Mouse (Mus musculus) c-Kit-negative CD71-positive TER-119-positive erythroid progenitor cells, embryonic 14.5 days (primary cell): ENCODE data around the gene Plekha6.
"Not testable (repeated sequence)": the region's sequence is repeated elsewhere in the genome, so short reads cannot be mapped to it uniquely, and the experiment has no call there.

Experiments used
- DNase-seq: peaks from one replicate; pipeline ENCODE4 v3.0.0-alpha.2; 2013; ENCODE audit warnings: low read depth, low spot score

Plekha6 gene

GRCm38 (mm10) chr1:133317149-133317548 lies 153.1 kb downstream of the Plekha6 start:
- no peak for DNase-seq

DNA sequence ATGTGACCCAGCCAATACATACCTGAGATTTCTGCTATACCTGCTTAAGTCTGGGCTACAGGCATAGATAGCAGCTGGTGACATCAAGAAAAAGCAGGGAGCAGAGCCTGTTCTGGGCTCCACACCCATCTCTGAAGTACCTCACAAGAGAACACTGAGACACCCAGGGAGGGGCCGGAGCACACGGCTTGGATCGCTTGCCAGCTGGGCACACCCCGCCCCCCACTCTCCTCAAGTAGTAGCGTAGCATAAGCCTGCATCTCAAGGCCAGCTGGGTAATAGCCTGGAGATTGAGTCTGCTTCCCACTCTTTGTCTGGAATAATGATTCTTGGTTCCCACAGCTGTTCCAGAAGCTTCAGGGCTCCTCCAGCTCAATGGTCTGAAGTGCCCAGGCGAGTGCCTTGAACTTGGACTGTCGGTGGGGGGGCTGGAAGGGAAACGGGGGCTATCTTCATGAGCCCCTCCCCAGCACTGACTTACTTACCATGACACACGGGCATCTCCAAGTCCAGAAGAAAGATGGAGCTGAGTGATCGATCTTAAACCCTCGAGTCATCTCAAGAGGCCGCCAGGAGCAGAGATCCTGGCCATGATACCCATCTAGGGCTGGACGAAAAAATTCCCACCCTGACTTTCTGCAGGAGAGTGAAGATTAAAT lies 157.4 kb downstream of the Plekha6 start, which contains the start of gene Kiss1:
TSS of gene Kiss1 (plus strand) at position 609 of the 659 bp plus-strand sequence.
- DNase-seq, result no peak

- no peak for DNase-seq
Observed at GRCm38 (mm10) chr1:133323333-133323732, 159.3 kb downstream of the Plekha6 start.

GRCm38 (mm10) chr1:133325951-133326350 lies 161.9 kb downstream of the Plekha6 start:
- no peak for DNase-seq

DNA sequence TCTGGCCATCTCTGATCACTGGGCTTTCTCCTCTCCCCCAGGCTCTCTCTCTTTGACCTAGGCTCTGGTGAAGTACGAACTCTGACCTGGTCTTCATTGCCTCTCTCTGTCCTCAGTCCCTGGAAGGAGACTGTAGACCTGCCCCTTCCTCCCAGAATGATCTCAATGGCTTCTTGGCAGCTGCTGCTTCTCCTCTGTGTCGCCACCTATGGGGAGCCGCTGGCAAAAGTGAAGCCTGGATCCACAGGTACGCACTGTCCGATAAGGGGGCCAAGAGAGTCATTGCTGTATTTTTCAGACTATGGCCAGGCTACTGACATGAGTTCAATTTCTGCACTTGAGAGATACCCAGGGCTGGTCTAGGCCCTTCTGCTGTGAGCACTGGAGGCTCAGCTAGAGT lies 163.1 kb downstream of the Plekha6 start:
- no peak for DNase-seq

DNA sequence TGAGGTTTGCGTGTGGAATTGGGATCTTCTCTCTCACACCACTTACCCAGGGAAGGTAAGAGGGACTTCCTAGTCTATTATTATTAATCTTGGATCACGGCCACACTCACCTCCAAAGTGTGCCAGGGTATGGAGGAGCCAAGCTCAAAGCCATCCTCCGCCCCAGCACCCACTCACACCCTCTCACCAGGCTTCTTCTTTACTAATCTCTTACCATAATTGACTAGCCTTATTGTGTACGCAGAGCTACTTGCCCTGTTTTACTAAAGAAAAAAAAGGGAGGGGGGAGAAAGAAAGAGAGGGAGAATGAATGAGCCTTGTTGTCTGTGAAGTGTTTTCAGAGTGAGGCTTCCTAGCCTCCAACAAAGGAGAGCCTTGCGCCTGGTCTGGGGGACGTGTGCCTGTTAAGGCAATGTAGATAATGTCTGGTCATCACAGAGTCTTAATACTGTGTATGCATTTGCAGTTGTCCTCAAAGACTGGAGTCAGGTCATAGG lies 164.3 kb downstream of the Plekha6 start:
- DNase-seq, result no peak

DNA sequence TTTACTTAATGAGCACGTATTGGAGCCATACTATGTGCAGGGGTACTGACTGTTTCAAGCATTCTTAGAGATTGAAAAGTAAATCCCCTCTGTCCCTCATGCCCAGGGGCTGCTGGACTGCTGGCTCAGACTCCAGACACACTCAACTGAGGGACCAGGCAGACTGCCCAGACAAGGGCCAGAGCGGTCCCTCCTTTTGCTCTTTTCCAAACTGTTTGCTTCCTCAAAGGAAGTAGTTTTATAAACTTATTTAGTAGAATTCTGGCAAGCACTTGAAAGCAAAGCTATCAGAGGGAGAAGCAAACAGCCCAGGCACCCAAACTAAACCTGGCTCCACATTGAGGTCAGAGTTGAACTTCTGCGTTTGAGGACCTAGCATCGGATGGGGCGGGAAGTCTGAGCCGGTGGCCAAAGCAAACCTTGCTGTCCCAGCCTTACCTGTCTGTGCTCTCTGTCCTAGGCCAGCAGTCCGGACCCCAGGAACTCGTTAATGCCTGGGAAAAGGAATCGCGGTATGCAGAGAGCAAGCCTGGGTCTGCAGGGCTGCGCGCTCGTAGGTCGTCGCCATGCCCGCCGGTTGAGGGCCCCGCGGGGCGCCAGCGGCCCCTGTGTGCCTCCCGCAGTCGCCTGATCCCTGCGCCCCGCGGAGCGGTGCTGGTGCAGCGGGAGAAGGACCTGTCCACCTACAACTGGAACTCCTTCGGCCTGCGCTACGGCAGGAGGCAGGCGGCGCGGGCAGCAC lies 165.1 kb downstream of the Plekha6 start:
- no peak for DNase-seq

DNA sequence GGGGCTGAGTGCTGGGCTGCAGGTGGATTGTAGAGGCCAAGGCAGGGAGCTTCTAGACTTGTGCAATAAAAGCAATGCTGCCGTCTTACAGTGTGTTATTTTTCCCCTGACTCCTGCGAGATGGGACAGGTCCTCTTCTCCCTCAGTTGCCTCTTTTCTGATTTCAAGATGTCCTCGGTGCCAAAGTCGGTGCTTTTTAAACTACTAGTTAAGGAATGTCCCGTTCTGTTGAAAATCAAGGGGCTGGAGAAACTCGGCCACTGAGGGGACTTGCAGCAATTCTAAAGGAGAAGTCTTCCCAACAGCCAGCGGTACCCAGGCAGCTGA lies 165.6 kb downstream of the Plekha6 start:
- DNase-seq, result no peak

DNA sequence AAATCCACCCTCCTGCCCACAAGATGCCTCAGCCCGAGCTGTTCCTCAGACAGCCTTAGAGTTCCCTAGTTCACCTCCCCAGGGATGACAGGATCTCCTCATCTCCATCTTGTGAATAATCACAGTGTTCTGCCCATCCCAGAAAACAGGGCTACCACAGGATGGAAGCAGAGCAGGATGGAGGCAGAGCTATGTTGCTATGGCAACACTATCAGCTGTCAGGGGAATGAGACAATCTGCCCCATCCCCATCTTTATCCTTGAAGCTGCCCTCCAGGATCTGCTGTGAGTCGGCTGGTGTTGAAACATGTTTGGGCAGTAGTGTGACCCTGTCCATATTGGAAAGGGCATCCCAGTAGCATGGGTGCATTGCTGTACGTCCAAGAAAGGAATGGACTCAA lies 167.1 kb downstream of the Plekha6 start:
- DNase-seq, result no peak

DNA sequence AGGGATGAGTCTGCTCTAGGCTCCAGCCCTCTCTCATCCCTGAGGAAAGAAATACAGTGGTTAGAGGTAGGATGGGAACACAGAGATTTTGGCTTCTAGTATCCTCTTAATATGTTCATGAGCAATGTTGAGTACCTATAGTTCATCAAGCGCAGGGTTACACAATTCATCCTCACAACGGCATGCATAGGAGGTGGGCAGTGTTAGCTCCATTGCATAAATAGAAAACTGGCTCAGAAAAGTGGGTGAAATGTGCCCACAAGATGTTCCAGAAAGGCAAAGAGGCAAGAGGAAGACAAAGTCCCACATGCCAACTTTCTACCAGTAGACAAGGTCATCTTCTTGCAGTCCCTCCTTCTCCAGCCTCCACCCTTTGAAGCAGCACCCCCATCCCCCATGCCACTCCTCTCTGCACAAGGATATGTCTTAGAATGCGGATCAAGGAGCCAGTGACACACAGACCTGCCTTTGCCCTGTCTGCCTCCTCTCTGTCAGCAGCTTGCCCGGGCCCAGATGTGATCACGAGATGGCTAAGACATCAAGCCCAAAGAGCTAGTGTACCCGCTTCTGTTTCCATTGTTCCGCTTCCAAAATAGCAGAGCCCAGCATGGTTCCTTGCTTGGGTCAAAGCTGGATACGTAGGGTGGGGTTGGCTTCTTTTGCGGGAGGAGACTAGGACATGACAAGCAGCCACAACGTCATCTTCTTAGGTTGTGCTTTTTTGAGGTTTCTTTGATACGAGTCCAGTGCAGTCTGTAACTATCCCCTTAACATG lies 168.8 kb downstream of the Plekha6 start:
- DNase-seq, result no peak

GRCm38 (mm10) chr1:133333937-133334336 lies 169.9 kb downstream of the Plekha6 start:
- DNase-seq, result no peak

GRCm38 (mm10) chr1:133340403-133340802 lies 176.4 kb downstream of the Plekha6 start:
- not testable (repeated sequence) for DNase-seq

DNA sequence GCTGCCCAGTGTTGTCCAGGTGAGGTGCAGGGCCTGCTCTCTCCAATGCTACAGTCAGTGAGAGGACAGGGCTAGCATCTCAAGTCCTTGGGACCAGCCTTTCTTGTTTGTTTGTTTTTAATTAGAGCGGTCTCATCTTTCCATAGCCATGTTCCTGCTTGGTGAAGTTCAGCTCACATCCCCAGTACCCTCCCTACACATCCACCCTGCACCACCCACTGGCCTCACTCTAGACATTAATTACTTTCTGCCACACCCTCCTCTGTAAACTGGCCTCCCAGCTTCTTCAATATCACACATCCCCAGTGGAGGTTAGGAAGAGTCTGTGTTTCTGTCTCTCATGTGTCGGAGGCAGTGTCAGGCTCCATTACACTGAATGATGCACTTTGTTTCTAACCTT lies 180.3 kb downstream of the Plekha6 start:
- DNase-seq, result no peak

DNA sequence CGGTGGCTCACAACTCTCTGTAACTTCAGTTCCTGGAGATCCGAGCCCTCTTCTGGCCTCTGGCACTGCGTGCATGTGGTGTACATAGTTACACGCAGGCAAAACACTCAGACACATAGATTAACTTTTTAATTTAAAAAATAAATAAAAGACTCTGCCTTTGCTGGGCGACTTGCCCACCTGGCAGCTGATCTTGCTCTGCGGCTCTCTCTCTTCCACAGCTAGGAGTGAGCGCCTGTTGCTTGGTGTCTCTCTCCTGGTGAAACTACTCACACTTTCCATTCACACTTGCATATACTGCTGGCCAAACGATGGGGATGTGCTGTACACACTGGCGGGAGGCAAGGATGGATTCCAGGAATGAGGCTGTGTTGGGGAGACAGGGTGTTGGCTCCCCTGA lies 182.5 kb downstream of the Plekha6 start:
- DNase-seq, result no peak

- DNase-seq, result no peak
Observed at GRCm38 (mm10) chr1:133347226-133347625, 183.2 kb downstream of the Plekha6 start.

DNA sequence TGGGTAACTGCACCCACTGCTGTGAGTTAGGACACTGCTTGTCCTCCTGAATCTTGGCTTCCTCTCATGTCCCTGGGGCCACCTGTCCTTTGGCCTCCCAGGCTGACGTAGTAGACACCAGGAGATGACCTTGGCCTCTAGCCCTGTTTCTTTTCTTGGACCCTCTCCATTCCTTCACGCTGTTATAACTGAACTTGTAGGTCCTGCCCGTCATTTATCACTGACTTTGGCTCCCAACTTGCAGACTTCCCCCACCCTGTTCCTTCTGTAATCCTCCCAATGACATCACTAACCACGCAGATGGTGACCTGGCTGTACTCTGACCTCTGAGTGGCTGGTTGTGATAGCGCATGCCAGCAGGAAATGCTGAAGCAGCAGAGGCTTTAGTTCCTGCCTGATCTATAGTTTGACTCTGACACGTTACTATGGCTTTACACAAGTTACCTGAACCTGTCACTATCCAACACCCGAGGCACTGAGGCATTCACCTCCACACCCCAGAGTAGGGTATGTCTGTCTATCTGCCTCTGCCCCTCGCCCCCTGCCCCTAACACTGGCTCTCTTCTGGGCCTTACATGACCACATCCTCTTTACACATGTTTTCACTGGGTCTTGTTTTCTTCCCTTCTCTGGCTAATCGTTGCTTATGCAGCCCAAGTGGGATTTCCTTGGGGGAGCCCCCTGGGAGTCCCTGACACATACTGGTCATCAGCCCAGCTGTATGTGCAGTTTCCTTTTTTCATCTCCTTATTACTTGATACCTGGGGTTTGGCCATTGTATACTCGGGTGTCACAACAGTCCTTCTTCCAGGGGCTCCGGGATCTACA lies 183.9 kb downstream of the Plekha6 start:
- DNase-seq, result no peak

DNA sequence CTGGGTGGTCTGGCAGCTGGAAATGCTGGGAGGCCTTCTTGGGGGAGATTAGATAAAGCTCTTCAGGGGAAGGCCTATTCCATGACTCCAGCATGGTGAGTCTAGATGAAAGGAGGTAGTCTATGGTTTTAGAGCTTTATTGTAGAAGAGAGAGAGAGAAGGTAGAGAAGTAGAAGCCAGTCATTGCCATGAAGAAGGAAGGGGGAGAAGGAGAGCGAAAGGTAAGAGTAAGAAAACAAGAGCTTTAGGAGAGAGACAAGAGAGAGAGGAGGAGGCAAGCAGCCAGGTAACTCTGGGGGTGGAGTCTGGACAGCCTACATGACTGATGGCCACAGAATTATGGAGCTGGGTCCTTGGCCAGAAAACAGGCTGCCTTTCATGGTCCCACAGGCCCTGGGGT lies 186.2 kb downstream of the Plekha6 start, which contains the start of gene Ren1:
TSS of gene Ren1 (plus strand) at position 301 of the 400 bp plus-strand sequence.
- no peak for DNase-seq

- no peak for DNase-seq
Observed at GRCm38 (mm10) chr1:133351762-133352161, 187.8 kb downstream of the Plekha6 start.
